Mouse (Mus musculus) liver, embryonic 15.5 days (tissue): Measurements from ENCODE around the gene Fgfr2. TPM values are rescaled to one million over a fixed set of nuclear protein-coding genes. Genes with fewer than 3 reads are reported as not detected.

Experiments
- ATAC-seq: fragments of 200-750 bp; cut with Nextera tagmentation; 2 replicates; pipeline ENCODE4 v1.8.0; 2017; ENCODE audit warnings: moderate number of reproducible peaks, mild to moderate bottlenecking, moderate library complexity; ENCODE audit not compliant: insufficient read depth
- H3K27ac ChIP-seq: fragments of 300-500 bp; sonication (generic); replicated peaks from 2 replicates; pipeline ENCODE4 v1.5.1; 2015; ENCODE audit warnings: mild to moderate bottlenecking, inconsistent platforms
- H3K27me3 ChIP-seq: fragments of 300-500 bp; sonication (generic); 2 replicates; pipeline ENCODE4 v1.6.1; 2015; ENCODE audit warnings: mild to moderate bottlenecking, inconsistent platforms
- H3K36me3 ChIP-seq: fragments of 300-500 bp; sonication (generic); replicated peaks from 2 replicates; pipeline ENCODE4 v1.6.1; 2015; ENCODE audit warnings: moderate library complexity, mild to moderate bottlenecking, inconsistent platforms
- H3K4me1 ChIP-seq: fragments of 300-500 bp; sonication (generic); replicated peaks from 2 replicates; pipeline ENCODE4 v1.6.1; 2015; ENCODE audit warnings: inconsistent platforms
- H3K4me2 ChIP-seq: fragments of 300-500 bp; sonication (generic); 2 replicates; pipeline ENCODE4 v1.6.1; 2015; ENCODE audit warnings: moderate library complexity, mild to moderate bottlenecking, inconsistent platforms
- H3K4me3 ChIP-seq: fragments of 300-500 bp; sonication (generic); replicated peaks from 2 replicates; pipeline ENCODE4 v1.5.1; 2015; ENCODE audit warnings: mild to moderate bottlenecking, inconsistent platforms
- H3K9ac ChIP-seq: fragments of 300-500 bp; sonication (generic); 2 replicates; pipeline ENCODE4 v1.6.1; 2015; ENCODE audit warnings: moderate library complexity, mild to moderate bottlenecking, inconsistent platforms
- H3K9me3 ChIP-seq: fragments of 300-500 bp; sonication (generic); replicated peaks from 2 replicates; pipeline ENCODE4 v1.6.1; 2016; ENCODE audit warnings: inconsistent platforms
- WGBS: fragments of 180-500 bp; shearing (Covaris S2); methylation state at CpG from one replicate; pipeline ENCODE4 v1.1.7; 2015; ENCODE audit warnings: mixed read lengths; ENCODE audit not compliant: insufficient replicate concordance; 5-methylcytosine and 5-hydroxymethylcytosine counted together
- polyA plus RNA-seq: library from polyadenylated mRNA; unstranded; fragments of >200 nt; fragmentation: Nextera tagmentation; extraction: Ambion mirVana; gene quantifications from 2 replicates; pipeline ENCODE4 v1.2.1, GENCODE M21; 2015

The Fgfr2 gene
- polyA plus RNA-seq, 1 experiment from 2014 or later, result 10.5 TPM

DNA sequence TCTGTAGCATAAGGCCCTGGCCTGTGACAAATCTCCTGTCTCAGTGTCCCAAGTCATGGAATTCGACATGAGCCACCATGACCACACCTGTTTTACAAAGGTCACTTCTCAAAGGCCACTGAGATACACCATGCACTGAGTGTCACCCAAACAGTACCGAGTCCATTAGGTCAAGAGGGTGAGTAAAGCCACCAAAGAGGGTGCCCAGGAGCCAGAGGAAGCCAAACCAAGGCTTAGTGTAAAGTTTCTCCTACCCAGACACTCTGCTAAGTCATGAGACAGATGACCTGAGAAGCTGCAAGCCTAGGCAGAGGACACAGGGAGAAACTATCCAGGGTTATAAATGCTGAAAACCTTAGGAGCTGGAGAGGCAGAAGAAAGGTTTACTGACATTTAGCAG lies 361.7 kb downstream of the Fgfr2 start:
- H3K4me1 ChIP-seq, result peaks cover 65% of the 10 kb centered on the region
- H3K36me3 ChIP-seq, result peaks cover 93% of the 10 kb centered on the region
- WGBS, result 76% methylated on average over 2 of the region's 2 CpGs
- no peaks in the 10 kb centered on the region for H3K9me3 ChIP-seq
- no peak overlapping the region for H3K4me3 ChIP-seq
- H3K9ac ChIP-seq, result no peak overlapping the region
- no peak overlapping the region for H3K4me2 ChIP-seq
- H3K27ac ChIP-seq, result no peak overlapping the region
- no peaks in the 10 kb centered on the region for H3K27me3 ChIP-seq
- no peak for ATAC-seq

GRCm38 (mm10) chr7:132760589-132761180 lies 362.5 kb downstream of the Fgfr2 start:
- no peak overlapping the region for H3K9ac ChIP-seq
- 89% methylated on average over 6 of the region's 6 CpGs for WGBS
- H3K4me1 ChIP-seq, result peaks cover 65% of the 10 kb centered on the region
- no peak overlapping the region for H3K27ac ChIP-seq
- no peak overlapping the region for H3K4me2 ChIP-seq
- peaks cover 98% of the 10 kb centered on the region for H3K36me3 ChIP-seq
- no peak for ATAC-seq
- no peaks in the 10 kb centered on the region for H3K27me3 ChIP-seq
- no peak overlapping the region for H3K4me3 ChIP-seq
- no peaks in the 10 kb centered on the region for H3K9me3 ChIP-seq

GRCm38 (mm10) chr7:132759926-132760325 lies 363.2 kb downstream of the Fgfr2 start:
- no peaks in the 10 kb centered on the region for H3K27me3 ChIP-seq
- H3K4me3 ChIP-seq, result no peak overlapping the region
- ATAC-seq, result no peak
- H3K4me1 ChIP-seq, result peaks cover 65% of the 10 kb centered on the region
- H3K4me2 ChIP-seq, result no peak overlapping the region
- no peaks in the 10 kb centered on the region for H3K9me3 ChIP-seq
- WGBS, result 93% methylated on average over 6 of the region's 6 CpGs
- H3K9ac ChIP-seq, result no peak overlapping the region
- H3K27ac ChIP-seq, result no peak overlapping the region
- peaks cover 98% of the 10 kb centered on the region for H3K36me3 ChIP-seq

DNA sequence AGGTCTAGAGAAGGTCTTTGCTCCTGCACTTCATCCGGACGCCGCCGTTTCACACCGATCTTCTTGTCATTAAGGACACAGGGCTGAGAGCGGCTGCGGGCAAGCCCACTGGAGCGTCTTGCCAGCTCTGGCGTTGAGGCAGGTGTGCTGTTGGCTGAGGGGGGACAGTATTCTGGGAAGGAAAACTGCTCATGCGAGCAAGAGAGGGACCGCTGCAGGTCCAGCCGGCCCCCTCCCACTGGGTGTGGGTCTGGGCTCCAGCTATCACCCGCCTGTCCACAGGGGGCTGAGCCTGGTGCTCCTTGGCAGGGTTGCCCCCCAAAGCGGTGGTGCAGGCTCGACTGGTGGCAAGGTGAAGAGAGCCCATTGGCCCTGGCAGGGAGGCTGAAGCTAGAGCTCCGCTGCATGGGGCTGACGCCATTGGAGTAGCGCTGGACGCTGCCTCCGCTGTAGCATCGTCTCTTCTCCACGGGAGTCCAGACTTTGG lies 363.7 kb downstream of the Fgfr2 start:
- WGBS, result 94% methylated on average over 22 of the region's 22 CpGs
- Histone ChIP-seq H3K9ac (no peak overlapping the region), H3K36me3 (peaks cover 98% of the 10 kb centered on the region), H3K4me1 (peaks cover 65% of the 10 kb centered on the region), H3K9me3 (no peaks in the 10 kb centered on the region), H3K27me3 (no peaks in the 10 kb centered on the region), H3K27ac (no peak overlapping the region), H3K4me2 (no peak overlapping the region), H3K4me3 (no peak overlapping the region)
- no peak for ATAC-seq

- no peak overlapping the region for H3K4me3 ChIP-seq
- H3K9ac ChIP-seq, result no peak overlapping the region
- 83% methylated on average over 5 of the region's 5 CpGs for WGBS
- peaks cover 98% of the 10 kb centered on the region for H3K36me3 ChIP-seq
- ATAC-seq, result no peak
- H3K27me3 ChIP-seq, result no peaks in the 10 kb centered on the region
- H3K4me2 ChIP-seq, result no peak overlapping the region
- peaks cover 65% of the 10 kb centered on the region for H3K4me1 ChIP-seq
- H3K9me3 ChIP-seq, result no peaks in the 10 kb centered on the region
- H3K27ac ChIP-seq, result no peak overlapping the region
Observed at GRCm38 (mm10) chr7:132758875-132759274, 364.3 kb downstream of the Fgfr2 start.

DNA sequence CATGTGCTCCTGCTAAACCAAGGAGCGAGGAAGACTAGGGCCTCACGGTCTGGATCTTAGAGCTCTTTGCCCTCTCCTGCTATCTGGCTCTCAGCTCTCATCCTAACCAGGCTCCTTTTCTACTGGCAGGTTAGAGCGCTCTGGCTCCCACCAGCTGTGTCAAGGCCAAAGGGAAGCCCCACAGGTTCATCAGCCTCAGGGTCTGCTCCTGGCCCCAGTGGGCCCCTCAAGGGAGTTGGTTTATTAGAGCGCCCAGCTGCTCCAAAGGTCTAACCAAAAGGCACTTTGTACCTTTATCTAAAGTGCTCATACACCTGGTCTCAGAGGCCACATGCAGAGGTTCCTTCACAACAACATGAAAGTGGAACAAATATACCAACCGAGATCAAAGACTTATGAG lies 366.8 kb downstream of the Fgfr2 start:
- no peaks in the 10 kb centered on the region for H3K27me3 ChIP-seq
- H3K36me3 ChIP-seq, result peaks cover 98% of the 10 kb centered on the region
- H3K9ac ChIP-seq, result no peak overlapping the region
- 0 out of 2 replicates have a peak, but pooled peaks have one; percentile 8 for ATAC-seq
- H3K27ac ChIP-seq, result no peak overlapping the region
- H3K4me3 ChIP-seq, result no peak overlapping the region
- no peaks in the 10 kb centered on the region for H3K9me3 ChIP-seq
- WGBS, result 81% methylated on average over 5 of the region's 5 CpGs
- H3K4me1 ChIP-seq, result peaks cover 53% of the 10 kb centered on the region
- H3K4me2 ChIP-seq, result no peak overlapping the region

DNA sequence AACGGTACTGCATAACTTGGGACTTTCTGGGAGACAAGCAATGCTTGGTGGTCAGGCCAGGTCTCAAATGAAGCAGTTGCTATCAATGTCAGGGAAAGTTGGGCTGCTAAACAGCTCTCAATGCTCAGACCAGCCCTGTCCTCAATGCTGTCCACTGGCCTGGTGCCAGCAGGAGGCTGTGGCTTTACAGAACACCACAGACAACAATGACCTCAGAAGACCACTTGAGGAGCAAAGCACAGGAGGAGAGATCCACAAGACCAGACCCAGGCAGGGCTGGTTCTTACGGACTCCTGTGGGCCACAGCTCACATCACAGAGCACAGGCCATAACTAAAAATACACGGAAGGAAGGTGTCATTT lies 368.8 kb downstream of the Fgfr2 start:
- 69% methylated on average over 3 of the region's 3 CpGs for WGBS
- Histone ChIP-seq H3K4me1 (peaks cover 53% of the 10 kb centered on the region), H3K4me3 (no peak overlapping the region), H3K4me2 (no peak overlapping the region), H3K36me3 (peaks cover 99% of the 10 kb centered on the region), H3K27me3 (no peaks in the 10 kb centered on the region), H3K9me3 (no peaks in the 10 kb centered on the region), H3K9ac (no peak overlapping the region), H3K27ac (no peak overlapping the region)
- no peak for ATAC-seq

DNA sequence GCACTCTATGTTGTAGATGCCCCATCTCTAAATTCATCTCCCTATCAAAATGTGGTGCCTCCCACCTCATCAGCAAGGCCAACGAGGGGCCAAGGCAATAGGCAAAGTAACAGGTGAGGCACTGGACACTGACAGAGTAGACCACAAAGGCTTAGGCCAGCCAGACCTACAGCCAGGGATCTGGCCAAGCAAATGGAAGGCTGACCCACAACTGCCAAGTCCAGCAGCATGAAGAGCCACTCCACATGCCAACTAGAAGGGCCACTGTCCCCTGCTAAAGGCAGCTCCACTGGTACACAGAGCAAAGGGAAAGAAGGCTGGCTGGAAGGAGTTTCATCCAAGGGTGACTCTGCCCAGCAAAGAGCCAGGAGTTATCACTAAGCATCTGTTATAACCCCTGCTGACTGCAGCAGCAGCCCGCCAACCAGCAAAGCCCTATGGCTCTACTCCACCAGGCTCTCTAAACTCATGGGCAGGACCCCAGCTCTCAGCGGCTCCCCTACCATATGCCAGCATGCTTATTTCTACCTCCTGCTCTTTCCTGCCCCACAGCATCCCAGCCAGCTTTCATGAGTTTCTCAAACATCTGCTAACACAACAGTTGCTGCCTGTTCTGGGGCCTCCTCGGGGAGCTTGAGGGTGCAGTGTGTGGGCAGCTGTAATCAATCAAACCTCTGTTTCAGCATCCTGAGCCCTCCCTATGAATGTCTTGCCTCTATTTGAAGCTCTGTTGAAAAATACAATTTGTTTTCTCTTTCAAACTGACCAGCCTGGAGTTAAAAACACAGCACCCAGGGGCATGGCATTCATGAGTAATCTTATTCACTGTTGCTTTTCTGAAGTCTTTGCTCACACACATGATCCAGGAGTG lies 369.4 kb downstream of the Fgfr2 start:
- peaks cover 56% of the 10 kb centered on the region for H3K4me1 ChIP-seq
- no peak overlapping the region for H3K4me3 ChIP-seq
- peak; percentile 25; the same call in 1 of the 2 replicates for ATAC-seq
- H3K4me2 ChIP-seq, result no peak overlapping the region
- peaks cover 98% of the 10 kb centered on the region for H3K36me3 ChIP-seq
- no peaks in the 10 kb centered on the region for H3K9me3 ChIP-seq
- no peak overlapping the region for H3K9ac ChIP-seq
- no peak overlapping the region for H3K27ac ChIP-seq
- H3K27me3 ChIP-seq, result no peaks in the 10 kb centered on the region
- WGBS, result 59% methylated on average over 4 of the region's 4 CpGs

DNA sequence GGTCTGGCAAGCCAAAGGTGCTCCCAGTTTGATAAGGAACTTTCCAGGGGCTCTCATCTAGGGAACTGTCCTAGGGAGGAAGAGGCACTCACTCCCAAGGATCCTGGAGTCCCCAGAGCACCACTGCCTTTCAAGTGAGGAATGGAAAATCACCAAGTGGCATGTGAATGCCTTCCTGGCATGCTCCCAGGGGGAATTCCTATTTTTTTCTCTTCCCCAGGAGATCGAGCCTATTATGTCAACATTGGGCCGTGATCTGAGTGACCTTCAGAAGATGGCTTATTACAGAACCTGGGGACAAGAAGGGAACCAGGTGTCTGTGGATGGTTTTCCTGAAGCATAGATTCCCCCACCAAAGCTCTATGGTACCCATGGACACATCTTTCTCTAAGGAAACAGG lies 371.4 kb downstream of the Fgfr2 start:
- WGBS, result 78% methylated on average over 2 of the region's 2 CpGs
- no peak overlapping the region for H3K9ac ChIP-seq
- peaks cover 53% of the 10 kb centered on the region for H3K4me1 ChIP-seq
- peaks cover 98% of the 10 kb centered on the region for H3K36me3 ChIP-seq
- no peak overlapping the region for H3K4me2 ChIP-seq
- no peaks in the 10 kb centered on the region for H3K9me3 ChIP-seq
- H3K27ac ChIP-seq, result no peak overlapping the region
- no peak for ATAC-seq
- no peak overlapping the region for H3K4me3 ChIP-seq
- H3K27me3 ChIP-seq, result no peaks in the 10 kb centered on the region

DNA sequence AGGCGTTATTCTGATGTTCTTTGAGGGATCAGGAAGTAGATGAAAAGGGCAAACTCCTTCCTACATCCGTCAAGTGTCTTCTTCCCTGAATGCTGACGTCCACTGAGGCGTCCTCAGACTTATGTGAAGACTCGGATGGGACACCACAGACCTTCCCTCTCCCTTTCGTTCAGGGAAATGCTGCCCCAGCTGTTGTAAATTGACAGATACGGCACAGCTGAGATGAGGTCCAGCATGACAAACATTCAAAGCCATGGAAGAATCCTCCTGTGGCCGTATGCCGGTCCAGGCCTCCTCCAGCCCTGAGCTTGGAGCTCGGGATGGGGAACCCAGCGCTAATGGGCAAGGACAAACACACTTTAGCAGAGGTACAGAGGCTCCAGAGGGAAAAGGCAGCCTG lies 373.6 kb downstream of the Fgfr2 start:
- 90% methylated on average over 11 of the region's 11 CpGs for WGBS
- ATAC-seq, result no peak
- peaks cover 90% of the 10 kb centered on the region for H3K36me3 ChIP-seq

DNA sequence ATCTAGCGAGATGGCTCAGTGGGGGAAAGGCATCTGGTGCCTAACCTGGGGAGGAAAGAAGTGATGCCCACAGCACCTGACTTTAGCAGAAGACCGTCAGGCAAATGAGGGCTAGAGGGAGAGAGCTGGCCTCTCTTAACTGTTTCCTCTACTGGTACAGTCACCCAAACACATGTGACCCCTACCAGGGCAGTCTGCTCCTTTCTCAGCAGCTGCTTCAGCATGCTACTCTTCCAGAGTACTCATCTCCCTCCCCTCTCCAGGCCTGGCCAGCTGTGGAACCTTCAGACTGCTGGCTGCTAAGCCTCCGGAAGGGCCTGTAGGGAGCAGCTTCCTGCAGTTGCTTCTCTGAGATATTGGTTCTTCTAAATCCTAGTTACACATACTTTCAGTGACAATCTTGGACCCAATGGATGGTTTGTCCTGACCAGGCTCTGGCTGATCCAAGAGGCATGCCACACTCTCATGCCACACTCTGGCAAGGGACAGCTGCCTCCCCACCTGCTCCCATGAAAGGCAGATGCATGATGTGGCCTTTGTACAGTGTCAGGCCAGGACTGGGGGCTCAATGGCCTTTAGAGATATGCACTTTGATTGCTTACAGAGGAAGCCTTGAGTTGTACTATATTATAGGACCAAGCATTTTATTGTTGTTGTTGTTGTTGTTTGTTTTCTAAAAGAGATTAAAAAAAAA lies 374.9 kb downstream of the Fgfr2 start:
- Histone ChIP-seq H3K4me1 (peaks cover 28% of the 10 kb centered on the region), H3K36me3 (peaks cover 79% of the 10 kb centered on the region), H3K27me3 (no peaks in the 10 kb centered on the region), H3K27ac (no peak overlapping the region), H3K9me3 (no peaks in the 10 kb centered on the region), H3K4me3 (no peak overlapping the region), H3K4me2 (no peak overlapping the region), H3K9ac (no peak overlapping the region)
- WGBS, result 75% methylated on average over 3 of the region's 3 CpGs
- 0 out of 2 replicates have a peak, but pooled peaks have one; percentile 14 for ATAC-seq

More for the DNA sequence above, 373.6 kb downstream of the Fgfr2 start:
- Histone ChIP-seq H3K4me1 (peaks cover 39% of the 10 kb centered on the region), H3K9me3 (no peaks in the 10 kb centered on the region), H3K4me2 (no peak overlapping the region), H3K27ac (no peak overlapping the region), H3K27me3 (no peaks in the 10 kb centered on the region), H3K9ac (no peak overlapping the region), H3K4me3 (no peak overlapping the region)
